Comparison of ENCODE assay signal across 17 mouse cellular contexts in the genomic region with DNA sequence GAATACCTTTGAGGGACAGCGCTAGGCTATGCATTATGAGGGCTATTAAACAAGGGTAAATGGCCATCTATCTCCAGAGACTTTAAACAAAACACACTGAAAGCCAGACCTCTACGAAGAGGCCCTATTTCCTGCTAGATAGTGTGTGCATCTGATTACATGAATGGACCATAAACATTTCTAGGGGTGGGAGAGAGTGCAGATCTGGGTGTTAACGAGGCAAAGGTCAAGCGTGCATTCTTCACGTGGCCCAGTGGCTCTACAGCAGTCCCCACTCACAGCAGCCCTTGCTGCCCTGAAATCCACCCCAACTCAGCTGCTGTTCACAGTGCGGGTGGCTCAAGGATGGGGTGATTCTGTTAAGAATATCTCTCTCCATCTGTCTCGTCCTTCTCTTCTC.
"Had no signal": no experiment of that assay in that cellular context is flagged by ENCODE, and none has a peak within 500 bp of the region (broad histone marks: within the 10 kb centered on the region; RNA-seq: fewer than 3 reads in every experiment).

No protein-coding gene starts in this region.

- H3K4me1 ChIP-seq: megakaryocyte, embryonic 14.5 days; midbrain, embryonic 13.5 days; midbrain, embryonic 15.5 days; neural tube, embryonic 12.5 days; stomach, embryonic 15.5 days had no signal

- H3K36me3 ChIP-seq: lung, embryonic 15.5 days; midbrain, embryonic 13.5 days; midbrain, embryonic 15.5 days; neural tube, embryonic 12.5 days; stomach, embryonic 15.5 days had no signal

- DNase-seq: lung, adult 2 months; lung, postnatal 14 days; lung, postnatal 36 days; right cerebral cortex, postnatal 14 days; thymus, adult 2 months; thymus, postnatal 25 days; thymus, postnatal 4 days had no signal

- H3K4me3 ChIP-seq: lung, embryonic 15.5 days; megakaryocyte, embryonic 14.5 days; midbrain, embryonic 13.5 days; midbrain, embryonic 15.5 days; neural tube, embryonic 12.5 days; stomach, embryonic 15.5 days had no signal

- H3K9ac ChIP-seq: lung, embryonic 15.5 days; midbrain, embryonic 13.5 days; midbrain, embryonic 15.5 days; neural tube, embryonic 12.5 days; stomach, embryonic 15.5 days had no signal

- H3K4me2 ChIP-seq: lung, embryonic 15.5 days; midbrain, embryonic 11.5 days; midbrain, embryonic 13.5 days; midbrain, embryonic 15.5 days; neural tube, embryonic 12.5 days; stomach, embryonic 15.5 days had no signal

- ATAC-seq: lung, postnatal 0 days; midbrain, embryonic 13.5 days; midbrain, embryonic 15.5 days had no signal

- H3K27me3 ChIP-seq: midbrain, embryonic 13.5 days; midbrain, embryonic 15.5 days; neural tube, embryonic 12.5 days; stomach, embryonic 15.5 days had no signal

- H3K9me3 ChIP-seq: lung, embryonic 15.5 days; megakaryocyte, embryonic 14.5 days; midbrain, embryonic 13.5 days; midbrain, embryonic 15.5 days; neural tube, embryonic 12.5 days; stomach, embryonic 15.5 days had no signal

- H3K27ac ChIP-seq: lung, embryonic 15.5 days; macrophage; midbrain, embryonic 13.5 days; midbrain, embryonic 15.5 days; neural tube, embryonic 12.5 days; stomach, embryonic 15.5 days; stomach, postnatal 0 days had no signal
